Mouse (Mus musculus): ENCODE measurements around the gene Prr5l.

DNA sequence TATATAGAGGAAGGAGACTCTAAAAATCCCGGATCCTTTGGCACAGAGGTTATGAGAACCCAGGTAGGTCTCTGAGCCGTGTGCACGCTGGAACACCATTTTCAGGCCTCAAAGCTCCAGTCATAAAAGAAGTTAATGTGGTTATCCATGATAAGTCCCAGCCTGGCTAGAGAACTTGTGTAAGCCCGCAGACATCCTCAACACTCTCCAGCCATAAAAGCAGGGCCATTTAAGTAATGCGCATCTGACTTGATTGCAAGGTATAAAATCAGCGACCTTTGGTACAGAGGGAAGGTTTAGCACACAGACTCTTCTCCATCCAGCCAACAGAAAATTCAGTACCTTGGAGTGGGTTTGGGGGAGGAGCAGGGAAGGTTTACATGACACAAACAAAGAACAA lies 80.6 kb downstream of the Prr5l start:
- TF ChIP-seq GATA1 (IDR thresholded peaks at IDR 0.05; ENCODE audit: low read length) (no peak), TAL1 (IDR thresholded peaks at IDR 0.05; ENCODE audit: low read length) (no peak)
